Mouse (Mus musculus): ENCODE data around the gene Nmrk2.

The Nmrk2 gene

DNA sequence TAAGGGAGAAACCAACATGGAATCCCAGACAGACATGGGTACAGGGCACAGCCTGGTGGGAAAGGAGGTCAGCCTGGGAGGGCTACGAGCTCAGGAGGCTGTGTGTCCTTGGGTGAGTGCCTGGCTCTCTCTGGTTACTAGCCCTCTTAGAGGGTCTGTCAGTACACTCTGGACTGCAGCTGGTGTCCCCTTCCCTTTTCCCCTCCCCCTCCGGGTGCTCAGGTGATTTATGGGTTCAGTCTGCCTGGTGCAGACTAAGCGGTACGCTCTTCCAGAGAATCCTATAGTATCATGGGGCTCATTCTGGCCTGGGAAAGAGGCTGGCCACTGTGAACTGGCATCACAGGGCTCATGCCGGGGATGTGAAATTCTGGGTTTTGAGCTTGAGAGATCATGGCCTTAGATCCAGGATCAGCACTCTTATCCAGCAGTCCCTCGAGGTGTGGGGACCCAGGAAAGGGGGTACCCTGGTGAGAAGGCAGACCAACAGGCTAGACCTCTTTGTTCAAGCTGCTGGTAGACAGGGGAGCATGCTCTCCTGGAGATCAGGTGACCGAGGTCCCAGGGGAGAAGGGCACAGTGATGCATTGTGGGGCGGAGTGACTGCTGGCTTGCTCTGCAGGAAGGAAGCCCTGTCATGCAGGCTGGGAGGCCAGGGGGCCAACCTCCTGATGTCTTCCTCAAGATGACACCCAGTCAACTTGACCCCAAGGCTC is 40.1 kb downstream of the Nmrk2 start:
- no peak for DNase-seq

DNA sequence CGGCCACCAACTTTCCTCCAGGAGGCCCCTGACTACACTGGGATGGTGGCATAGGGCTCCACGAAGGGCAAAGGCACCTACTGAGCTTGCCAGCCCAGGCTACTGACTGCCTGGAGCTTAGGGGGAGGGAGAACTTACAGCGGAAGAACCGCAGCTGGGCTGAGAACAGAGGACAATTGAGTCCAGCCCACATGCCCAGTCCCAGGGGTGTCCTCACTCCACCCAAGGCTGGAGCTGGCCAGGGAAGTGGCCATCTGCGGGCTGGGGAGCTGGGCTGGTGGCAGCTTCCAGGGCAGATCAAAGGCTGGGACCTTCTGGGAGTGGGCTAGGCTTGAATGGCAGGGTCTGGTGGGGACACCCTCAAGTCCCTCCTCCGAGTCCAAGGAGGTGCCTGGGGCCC is 47.1 kb downstream of the Nmrk2 start:
- DNase-seq: no peak

DNA sequence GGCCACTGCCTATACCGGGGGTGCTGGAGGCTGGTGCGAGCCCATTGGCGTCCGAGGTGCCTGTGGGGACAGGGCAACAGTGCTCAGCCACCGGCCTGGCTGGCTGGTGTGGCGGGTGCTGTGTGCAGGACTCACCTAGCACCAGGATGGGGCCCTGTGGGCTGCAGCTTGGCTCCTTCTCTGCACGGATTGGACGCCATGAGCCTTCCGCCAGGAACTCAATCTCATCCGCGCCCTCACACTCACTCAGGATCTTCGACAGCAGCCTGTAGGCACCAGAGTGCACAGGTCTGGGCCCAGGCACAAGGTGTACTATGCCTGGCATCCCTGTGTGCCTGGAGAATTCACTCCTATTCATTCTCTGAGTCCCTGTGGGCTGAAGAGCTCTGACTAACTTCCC is 47.5 kb downstream of the Nmrk2 start:
- no peak for DNase-seq

DNA sequence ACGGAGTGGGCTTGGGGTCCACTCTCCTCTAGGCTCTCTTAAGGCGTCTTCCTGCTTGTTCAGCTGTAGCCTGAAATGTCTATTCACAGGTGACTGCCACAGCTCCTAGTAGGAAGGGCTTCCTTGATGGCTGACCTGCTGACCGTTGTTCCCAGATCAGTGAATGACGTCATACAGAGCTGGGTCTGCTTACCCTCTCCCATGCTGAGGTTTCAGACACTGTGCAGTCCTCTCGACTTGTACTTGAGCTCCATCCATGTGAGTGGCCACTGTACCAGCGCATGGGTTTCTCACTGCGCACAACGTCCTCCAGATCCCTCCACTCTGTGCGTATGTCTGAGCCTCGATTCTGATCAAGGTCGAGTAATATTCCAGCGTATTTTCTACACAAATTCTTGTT is 49.2 kb downstream of the Nmrk2 start:
- no peak for DNase-seq

DNA sequence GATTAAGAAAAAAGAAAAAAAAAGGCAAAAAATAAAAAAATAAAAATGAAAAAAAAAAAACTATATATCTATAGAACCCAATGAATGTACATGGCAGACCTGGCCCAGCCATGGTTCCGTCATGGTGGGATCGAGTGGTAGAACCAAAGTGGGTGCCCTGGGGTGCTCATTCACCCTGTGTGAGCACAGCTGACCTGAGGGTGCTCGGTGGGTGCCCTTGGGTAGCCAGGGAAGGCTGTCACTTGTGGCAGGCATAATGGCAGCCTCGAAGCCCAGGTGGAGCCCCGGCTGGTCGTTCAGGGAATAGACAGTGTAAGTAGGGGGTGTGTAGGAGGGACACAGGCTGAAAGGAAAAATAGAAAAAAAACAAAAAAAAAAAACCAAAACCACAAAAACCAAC is 50.6 kb downstream of the Nmrk2 start:
- DNase-seq: no peak

All from cerebellum, adult 8-10 months (tissue).